Mouse (Mus musculus) left cerebral cortex, postnatal 14 days (tissue): ENCODE data around the gene Noxo1. TPM values are rescaled to one million over a fixed set of nuclear protein-coding genes. Genes with fewer than 3 reads are reported as not detected.
"Not testable (repeated sequence)": the region's sequence is repeated elsewhere in the genome, so short reads cannot be mapped to it uniquely, and the experiment has no call there.

ENCODE experiments used
- DNase-seq, 2 experiments: peaks; one replicate each; pipeline ENCODE4 v3.0.0; 2021 to 2022; ENCODE audit warnings: low spot score in 2 of 2, mixed read lengths in 1 of 2
- intact Hi-C: fragments of 180-260 bp; cut with DNase I; formaldehyde crosslinking; loops from one replicate; pipeline ENCODE4 v1.15.1; 2025
- long read RNA-seq, 2 experiments: library from polyadenylated mRNA; stranded (forward); transcript quantifications; one replicate each; pipeline ENCODE4 v2.0.0; 2021
- total RNA-seq, 2 experiments: library from RNA; stranded (reverse); gene quantifications; 2 replicates each; pipeline ENCODE4 v1.2.3; 2021

The Noxo1 gene
- total RNA-seq, result 1 to 10 TPM; 2.5 to 3.6 TPM
- long read RNA-seq, experiment 1, partial matches to known transcripts, result 1 of 4 reads
- long read RNA-seq, experiment 1, other reads (novel, unspliced or antisense), result 3 of 4 reads
- long read RNA-seq, experiment 2, partial matches to known transcripts, result 0 of 3 reads
- long read RNA-seq, experiment 2, other reads (novel, unspliced or antisense), result 2 of 3 reads

- peak; percentile 59 to 85 for DNase-seq
- intact Hi-C loops, result no loop called here
Measured at GRCm38 (mm10) chr17:24696011-24696697, at the start of gene Noxo1, which contains the start of gene Gfer. Gene Noxo1, plus strand, starts transcription at chr17:24696234. Gene Gfer, minus strand, starts transcription at chr17:24696156.

- DNase-seq, result no peak
- intact Hi-C loops, result no loop called here
Measured at GRCm38 (mm10) chr17:24646381-24646780, 49.7 kb upstream of the Noxo1 start.

- intact Hi-C loops, result no loop called here
- DNase-seq, result no peak
Measured at GRCm38 (mm10) chr17:24647493-24647892, 48.5 kb upstream of the Noxo1 start.

GRCm38 (mm10) chr17:24648731-24649377 is 47.2 kb upstream of the Noxo1 start:
- no peak for DNase-seq
- intact Hi-C loops, result no loop called here

GRCm38 (mm10) chr17:24649581-24650069 is 46.4 kb upstream of the Noxo1 start:
- no peak for DNase-seq
- intact Hi-C loops, result loop anchor here (5.0 kb wide), 1 partner anchor 107 kb away; no protein-coding TSS in a partner anchor

- peak in 1 of 2 experiments; percentile 30 for DNase-seq
- intact Hi-C loops, result loop anchor here (5.0 kb wide), 1 partner anchor 108 kb away; no protein-coding TSS in a partner anchor
Measured at GRCm38 (mm10) chr17:24650070-24650616, 45.9 kb upstream of the Noxo1 start, which contains the start of gene Slc9a3r2. Gene Slc9a3r2, minus strand, starts transcription at chr17:24650327.

- intact Hi-C loops, result loop anchor here (5.0 kb wide), 1 partner anchor 108 kb away; no protein-coding TSS in a partner anchor
- no peak for DNase-seq
Measured at GRCm38 (mm10) chr17:24650766-24651165, 45.3 kb upstream of the Noxo1 start.

GRCm38 (mm10) chr17:24651835-24652234 is 44.2 kb upstream of the Noxo1 start:
- DNase-seq, result no peak
- intact Hi-C loops, result loop anchor here (5.0 kb wide), 1 partner anchor 110 kb away; no protein-coding TSS in a partner anchor

GRCm38 (mm10) chr17:24653967-24654710 is 41.9 kb upstream of the Noxo1 start:
- intact Hi-C loops, result loop anchor here (5.0 kb wide), 1 partner anchor 112 kb away; no protein-coding TSS in a partner anchor

GRCm38 (mm10) chr17:24654969-24655368 is 41.1 kb upstream of the Noxo1 start:
- intact Hi-C loops, result loop anchor here (5.0 kb wide), 1 partner anchor 113 kb away; no protein-coding TSS in a partner anchor
- DNase-seq, result no peak

More at GRCm38 (mm10) chr17:24653967-24654710, 41.9 kb upstream of the Noxo1 start:
- DNase-seq, result peak; percentile 47 to 70

GRCm38 (mm10) chr17:24658017-24658758 is 37.8 kb upstream of the Noxo1 start, which contains the start of gene Npw:
Gene Npw, minus strand, starts transcription at chr17:24658457.
- intact Hi-C loops, result no loop called here
- no peak for DNase-seq

- intact Hi-C loops, result loop anchor here (5.0 kb wide), 1 partner anchor 35 kb away; the partner anchor contains the start of genes Nthl1 and Tsc2
- not testable (repeated sequence) for DNase-seq
Measured at GRCm38 (mm10) chr17:24667011-24667410, 29.0 kb upstream of the Noxo1 start.

GRCm38 (mm10) chr17:24667416-24667815 is 28.6 kb upstream of the Noxo1 start:
- peak in 1 of 2 experiments; percentile 49 for DNase-seq
- intact Hi-C loops, result loop anchor here (5.0 kb wide), 1 partner anchor 35 kb away; the partner anchor contains the start of genes Nthl1 and Tsc2

GRCm38 (mm10) chr17:24669214-24669544 is 26.9 kb upstream of the Noxo1 start:
- DNase-seq, result not testable (repeated sequence)
- intact Hi-C loops, result loop anchor here (5.0 kb wide), 1 partner anchor 37 kb away; the partner anchor contains the start of genes Nthl1 and Tsc2

- intact Hi-C loops, result loop anchor here (5.0 kb wide), 1 partner anchor 37 kb away; the partner anchor contains the start of genes Nthl1 and Tsc2
- DNase-seq, result peak; percentile 93 to 94
Measured at GRCm38 (mm10) chr17:24669545-24670245, 26.3 kb upstream of the Noxo1 start, which contains the start of gene Zfp598. Gene Zfp598, plus strand, starts transcription at chr17:24669687.

GRCm38 (mm10) chr17:24670246-24670844 is 25.7 kb upstream of the Noxo1 start:
- DNase-seq, result no peak
- intact Hi-C loops, result no loop called here

- DNase-seq, result no peak
- intact Hi-C loops, result no loop called here
Measured at GRCm38 (mm10) chr17:24671346-24671745, 24.7 kb upstream of the Noxo1 start.
